In genomic region chr6:145106163-145106842, GRCm38 (mm10) we compare ENCODE assay signal across 1 mouse cellular context.
TF ChIP-seq lines count a peak whose summit lies in the region.

No protein-coding gene starts in this region.

TF ChIP-seq in CH12.LX, 34 proteins besides CTCF, POLR2A, EP300 and RAD21 (continued from another document):
- TF ChIP-seq USF2 (conservative IDR thresholded peaks at IDR 0.05; ENCODE audit: low read depth, low read length) = no peak
- TF ChIP-seq MXI1 (IDR thresholded peaks at IDR 0.05; ENCODE audit: low read depth, low read length) = no peak
- no peak for TF ChIP-seq E2F4 (IDR thresholded peaks at IDR 0.05; ENCODE audit: insufficient replicate concordance, low read depth, low read length)
- TF ChIP-seq ZNF384 (IDR thresholded peaks at IDR 0.05; ENCODE audit: low read depth, low read length) = peak; percentile 61
- 0 out of 2 replicates have a peak, but pooled peaks have one; percentile 30 for TF ChIP-seq MAX (IDR thresholded peaks at IDR 0.05; ENCODE audit: low read length)
- no peak for TF ChIP-seq SMC3 (IDR thresholded peaks at IDR 0.05; ENCODE audit: low read depth, low read length)
- no peak for TF ChIP-seq ELF1 (IDR thresholded peaks at IDR 0.05; ENCODE audit: low read depth, low read length)
- TF ChIP-seq ZC3H11A (IDR thresholded peaks at IDR 0.05; ENCODE audit: low read depth, low read length) = no peak
- TF ChIP-seq KAT2A (IDR thresholded peaks at IDR 0.05; ENCODE audit: insufficient replicate concordance, low read length) = no peak
- TF ChIP-seq MYC (IDR thresholded peaks at IDR 0.05; ENCODE audit: low read depth, low read length) = 0 out of 2 replicates have a peak, but pooled peaks have one; percentile 9
- no peak for TF ChIP-seq UBTF (IDR thresholded peaks at IDR 0.05; ENCODE audit: low read depth, low read length)
- no peak for TF ChIP-seq GABPA (IDR thresholded peaks at IDR 0.05; ENCODE audit: insufficient replicate concordance, low read depth, low read length)
